Mouse (Mus musculus) liver, adult 2 months (tissue): ENCODE data around the gene Gnai2.

Source experiments
- CTCF ChIP-seq: fragments of 200-500 bp; IDR thresholded peaks from 2 replicates; pipeline ENCODE4 v1.5.1; 2011; ENCODE audit warnings: low read depth, low read length, control low read depth
- POLR2A ChIP-seq: fragments of 200-500 bp; IDR thresholded peaks from 2 replicates; pipeline ENCODE4 v1.6.1; 2011; ENCODE audit warnings: low read length, control low read depth; ENCODE audit not compliant: insufficient read depth; ENCODE audit errors: extremely low read depth

DNA sequence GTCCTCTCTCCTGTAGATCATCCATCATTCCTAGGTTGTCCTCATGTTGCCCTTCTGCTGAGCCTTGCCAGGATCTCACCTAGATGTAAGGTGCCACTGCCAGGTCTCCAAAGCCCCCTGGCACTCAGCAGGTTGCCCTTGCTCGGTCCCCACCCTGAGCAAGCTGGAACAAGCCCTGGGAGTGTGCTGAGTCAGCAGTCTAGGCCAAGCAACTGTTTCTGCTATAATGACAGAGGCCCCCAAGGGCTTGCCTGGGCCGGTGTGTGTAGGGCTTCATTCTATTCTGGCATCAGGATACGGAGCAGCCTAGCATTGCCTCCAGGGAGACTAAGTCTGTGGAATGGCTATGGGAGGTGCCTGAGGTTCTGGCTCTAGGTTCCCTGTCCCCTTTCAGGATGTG is 25.6 kb upstream of the Gnai2 start:
- TF ChIP-seq CTCF (no peak), POLR2A (no peak)
